Mouse (Mus musculus) embryonic facial prominence, embryonic 14.5 days (tissue): ENCODE measurements around the gene Nol7. TPM values are rescaled to one million over a fixed set of nuclear protein-coding genes. Genes with fewer than 3 reads are reported as not detected.

Experiments used
- polyA plus RNA-seq: library from polyadenylated mRNA; unstranded; fragments of >200 nt; fragmentation: Nextera tagmentation; extraction: Ambion mirVana; gene quantifications from 2 replicates; pipeline ENCODE4 v1.2.1, GENCODE M21; 2014

The Nol7 gene
- polyA plus RNA-seq, 1 experiment from 2014 or later, result 145 TPM

Other genes with a start within 250 kb of the Nol7 start
- 45.9 and 55.1 TPM in 2 replicates for gene Tbc1d7, start 226.9 kb upstream of the Nol7 start, polyA plus RNA-seq
- 1.2 and 1.8 TPM in 2 replicates for gene Gfod1, start 94.2 kb upstream of the Nol7 start, polyA plus RNA-seq
- 14.8 and 18.2 TPM in 2 replicates for gene Sirt5, start 32.9 kb upstream of the Nol7 start, polyA plus RNA-seq
- gene Ranbp9, start 82.9 kb downstream of the Nol7 start, polyA plus RNA-seq, result 11.2 and 13.6 TPM in 2 replicates
- 14.5 and 15.5 TPM in 2 replicates for gene Mcur1, start 161.8 kb downstream of the Nol7 start, polyA plus RNA-seq
- 7.8 and 8.2 TPM in 2 replicates for gene Rnf182, start 217.3 kb downstream of the Nol7 start, polyA plus RNA-seq